Mouse (Mus musculus): Measurements from ENCODE around the gene Rbfox1.

Gene Rbfox1

GRCm38 (mm10) chr16:5884746-5885689, at the start of gene Rbfox1:
Rbfox1 (plus strand) TSS chr16:5885355.
- DNase-seq (ENCODE audit: low spot score in 2 of 2): no peak

- DNase-seq (ENCODE audit: low spot score in 2 of 2): no peak
Observed at GRCm38 (mm10) chr16:5836744-5837143, 48.4 kb upstream of the Rbfox1 start.

- DNase-seq (ENCODE audit: low spot score in 2 of 2): no peak
Observed at GRCm38 (mm10) chr16:5841167-5841566, 44.0 kb upstream of the Rbfox1 start.

GRCm38 (mm10) chr16:5845645-5846044, 39.5 kb upstream of the Rbfox1 start:
- DNase-seq (ENCODE audit: low spot score in 2 of 2): no peak

GRCm38 (mm10) chr16:5853055-5853454, 32.1 kb upstream of the Rbfox1 start:
- DNase-seq (ENCODE audit: low spot score in 2 of 2): no peak

GRCm38 (mm10) chr16:5864350-5864749, 20.8 kb upstream of the Rbfox1 start:
- DNase-seq (ENCODE audit: low spot score in 2 of 2): no peak

- DNase-seq (ENCODE audit: low spot score in 2 of 2): no peak
Observed at GRCm38 (mm10) chr16:5866966-5867365, 18.2 kb upstream of the Rbfox1 start.

- DNase-seq (ENCODE audit: low spot score in 2 of 2): no peak
Observed at GRCm38 (mm10) chr16:5870391-5870790, 14.8 kb upstream of the Rbfox1 start.

GRCm38 (mm10) chr16:5881820-5882219, 3.3 kb upstream of the Rbfox1 start:
- peak; percentile 6 to 25 for DNase-seq (ENCODE audit: low spot score in 2 of 2)

- DNase-seq (ENCODE audit: low spot score in 2 of 2): no peak
Observed at GRCm38 (mm10) chr16:5885690-5886050, 515 bp downstream of the Rbfox1 start.

GRCm38 (mm10) chr16:5895564-5895963, 10.4 kb downstream of the Rbfox1 start:
- DNase-seq (ENCODE audit: low spot score in 2 of 2): no peak

GRCm38 (mm10) chr16:5898330-5898729, 13.2 kb downstream of the Rbfox1 start:
- no peak for DNase-seq (ENCODE audit: low spot score in 2 of 2)

GRCm38 (mm10) chr16:5910742-5911141, 25.6 kb downstream of the Rbfox1 start:
- no peak for DNase-seq (ENCODE audit: low spot score in 2 of 2)

GRCm38 (mm10) chr16:5911880-5912327, 26.7 kb downstream of the Rbfox1 start:
- DNase-seq (ENCODE audit: low spot score in 2 of 2): no peak

GRCm38 (mm10) chr16:5917937-5918336, 32.8 kb downstream of the Rbfox1 start:
- no peak for DNase-seq (ENCODE audit: low spot score in 2 of 2)

- no peak for DNase-seq (ENCODE audit: low spot score in 2 of 2)
Observed at GRCm38 (mm10) chr16:5926986-5927385, 41.8 kb downstream of the Rbfox1 start.

- DNase-seq (ENCODE audit: low spot score in 2 of 2): peak; percentile 10 to 34
Observed at GRCm38 (mm10) chr16:5931680-5932079, 46.5 kb downstream of the Rbfox1 start.

GRCm38 (mm10) chr16:5940016-5940415, 54.9 kb downstream of the Rbfox1 start:
- DNase-seq (ENCODE audit: low spot score in 2 of 2): no peak

- DNase-seq (ENCODE audit: low spot score in 2 of 2): no peak
Observed at GRCm38 (mm10) chr16:5945682-5946081, 60.5 kb downstream of the Rbfox1 start.

GRCm38 (mm10) chr16:5953106-5953505, 68.0 kb downstream of the Rbfox1 start:
- DNase-seq (ENCODE audit: low spot score in 2 of 2): no peak

- DNase-seq (ENCODE audit: low spot score in 2 of 2): no peak
Observed at GRCm38 (mm10) chr16:5957418-5957817, 72.3 kb downstream of the Rbfox1 start.

GRCm38 (mm10) chr16:5961786-5962185, 76.6 kb downstream of the Rbfox1 start:
- no peak for DNase-seq (ENCODE audit: low spot score in 2 of 2)

- no peak for DNase-seq (ENCODE audit: low spot score in 2 of 2)
Observed at GRCm38 (mm10) chr16:5974172-5974571, 89.0 kb downstream of the Rbfox1 start.

All from urinary bladder, adult 18-20 months (tissue).